Mouse (Mus musculus) neural tube, embryonic 13.5 days (tissue): ENCODE data around the gene Icos. TPM values are rescaled to one million over a fixed set of nuclear protein-coding genes. Genes with fewer than 3 reads are reported as not detected.

ENCODE experiments used
- ATAC-seq: fragments of 200-750 bp; cut with Nextera tagmentation; 2 replicates; pipeline ENCODE4 v1.8.0; 2017; ENCODE audit warnings: low read depth, mild to moderate bottlenecking, moderate TSS enrichment, moderate library complexity
- H3K27ac ChIP-seq: fragments of 300-500 bp; sonication (generic); replicated peaks from 2 replicates; pipeline ENCODE4 v1.5.1; 2015; ENCODE audit warnings: moderate library complexity, mild to moderate bottlenecking, inconsistent platforms
- H3K27me3 ChIP-seq: fragments of 300-500 bp; sonication (generic); 2 replicates; pipeline ENCODE4 v1.6.1; 2015; ENCODE audit warnings: mild to moderate bottlenecking, inconsistent platforms
- H3K36me3 ChIP-seq: fragments of 300-500 bp; sonication (generic); 2 replicates; pipeline ENCODE4 v1.6.1; 2015; ENCODE audit warnings: mild to moderate bottlenecking, inconsistent platforms
- H3K4me1 ChIP-seq: fragments of 300-500 bp; sonication (generic); replicated peaks from 2 replicates; pipeline ENCODE4 v1.6.1; 2015; ENCODE audit warnings: inconsistent platforms
- H3K4me2 ChIP-seq: fragments of 300-500 bp; sonication (generic); 2 replicates; pipeline ENCODE4 v1.6.1; 2015; ENCODE audit warnings: inconsistent platforms, mild to moderate bottlenecking, moderate library complexity
- H3K4me3 ChIP-seq: fragments of 300-500 bp; sonication (generic); 2 replicates; pipeline ENCODE4 v1.5.1; 2015; ENCODE audit warnings: mild to moderate bottlenecking, inconsistent platforms
- H3K9ac ChIP-seq: fragments of 300-500 bp; sonication (generic); 2 replicates; pipeline ENCODE4 v1.6.1; 2015; ENCODE audit warnings: moderate library complexity, mild to moderate bottlenecking, inconsistent platforms
- H3K9me3 ChIP-seq: fragments of 300-500 bp; sonication (generic); 2 replicates; pipeline ENCODE4 v1.6.1; 2016; ENCODE audit warnings: inconsistent platforms
- WGBS: fragments of 180-500 bp; shearing (Covaris S2); methylation state at CpG from one replicate; pipeline ENCODE4 v1.1.7; 2015; 5-methylcytosine and 5-hydroxymethylcytosine counted together
- polyA plus RNA-seq: library from polyadenylated mRNA; unstranded; fragments of >200 nt; fragmentation: Nextera tagmentation; extraction: Ambion mirVana; gene quantifications from 2 replicates; pipeline ENCODE4 v1.2.1, GENCODE M21; 2015

Icos gene
- polyA plus RNA-seq, 1 experiment from 2014 or later, result not detected

- Histone ChIP-seq H3K4me3 (no peak overlapping the region), H3K9me3 (no peaks in the 10 kb centered on the region), H3K9ac (no peak overlapping the region), H3K4me2 (no peak overlapping the region), H3K27ac (no peak overlapping the region), H3K27me3 (no peaks in the 10 kb centered on the region), H3K36me3 (no peaks in the 10 kb centered on the region), H3K4me1 (0 out of 2 replicates have a peak, but pooled peaks cover 5% of the 10 kb centered on the region)
- ATAC-seq, result no peak
- 90% methylated on average over 8 of the region's 8 CpGs for WGBS
Observed at GRCm38 (mm10) chr1:60945633-60946401, 31.9 kb upstream of the Icos start.

DNA sequence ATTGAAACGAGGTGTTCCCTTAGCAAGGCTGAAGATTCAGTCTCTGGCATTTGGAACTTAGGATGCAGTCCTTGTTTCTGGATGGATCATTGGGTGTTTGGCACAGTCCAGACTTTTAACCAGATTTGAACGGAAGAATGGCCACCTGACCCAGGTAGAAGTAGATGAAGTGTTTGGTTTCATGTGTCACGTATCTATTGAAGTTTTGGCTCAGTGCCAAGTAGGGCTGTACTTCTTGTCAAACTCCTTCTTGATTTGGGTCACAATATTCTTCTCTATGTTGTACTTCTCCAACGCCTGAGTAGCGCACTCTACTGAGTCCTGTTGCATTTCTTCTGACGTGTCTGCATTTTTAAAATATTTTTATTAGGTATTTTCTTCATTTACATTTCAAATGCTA, 29.6 kb upstream of the Icos start:
- ATAC-seq, result no peak

DNA sequence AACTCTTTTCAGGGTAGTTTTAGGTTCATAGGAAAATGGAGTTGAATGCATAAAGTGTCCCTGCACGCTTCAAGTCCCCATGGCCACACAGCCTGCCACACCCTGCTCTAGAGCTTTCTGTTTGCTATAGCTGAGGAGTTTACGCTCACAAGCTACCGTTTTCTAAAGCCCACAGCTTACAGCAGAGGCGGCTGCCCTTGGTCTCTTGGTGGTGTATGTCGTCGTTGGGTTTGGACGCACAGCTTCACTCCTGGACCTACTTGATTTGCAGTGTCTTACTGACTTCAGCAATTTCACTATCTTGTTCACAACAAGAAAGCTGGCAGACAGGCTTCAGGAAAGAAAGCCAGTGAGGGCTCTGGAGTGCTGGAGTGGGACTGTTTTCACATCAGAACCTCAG, 24.8 kb upstream of the Icos start:
- no peak overlapping the region for H3K27ac ChIP-seq
- H3K9ac ChIP-seq, result no peak overlapping the region
- H3K27me3 ChIP-seq, result no peaks in the 10 kb centered on the region
- no peak overlapping the region for H3K4me2 ChIP-seq
- 76% methylated on average over 7 of the region's 7 CpGs for WGBS
- no peaks in the 10 kb centered on the region for H3K36me3 ChIP-seq
- no peaks in the 10 kb centered on the region for H3K9me3 ChIP-seq
- no peaks in the 10 kb centered on the region for H3K4me1 ChIP-seq
- no peak overlapping the region for H3K4me3 ChIP-seq
- no peak for ATAC-seq

More for the DNA sequence above, 29.6 kb upstream of the Icos start:
- Histone ChIP-seq H3K9me3 (no peaks in the 10 kb centered on the region), H3K4me2 (no peak overlapping the region), H3K27ac (no peak overlapping the region), H3K4me1 (0 out of 2 replicates have a peak, but pooled peaks cover 5% of the 10 kb centered on the region), H3K27me3 (no peaks in the 10 kb centered on the region), H3K4me3 (no peak overlapping the region), H3K9ac (no peak overlapping the region), H3K36me3 (no peaks in the 10 kb centered on the region)
- 90% methylated on average over 6 of the region's 6 CpGs for WGBS

GRCm38 (mm10) chr1:60953686-60954085, 24.0 kb upstream of the Icos start:
- H3K36me3 ChIP-seq, result no peaks in the 10 kb centered on the region
- H3K4me3 ChIP-seq, result no peak overlapping the region
- no peak overlapping the region for H3K9ac ChIP-seq
- no peaks in the 10 kb centered on the region for H3K9me3 ChIP-seq
- H3K4me1 ChIP-seq, result no peaks in the 10 kb centered on the region
- H3K4me2 ChIP-seq, result no peak overlapping the region
- no peak for ATAC-seq
- H3K27me3 ChIP-seq, result no peaks in the 10 kb centered on the region
- WGBS, result 93% methylated on average over 7 of the region's 7 CpGs
- H3K27ac ChIP-seq, result no peak overlapping the region

- Histone ChIP-seq H3K27me3 (no peaks in the 10 kb centered on the region), H3K36me3 (no peaks in the 10 kb centered on the region)
Observed at GRCm38 (mm10) chr1:60954759-60955158, 23.0 kb upstream of the Icos start.

GRCm38 (mm10) chr1:60955186-60955585, 22.5 kb upstream of the Icos start:
- Histone ChIP-seq H3K36me3 (no peaks in the 10 kb centered on the region), H3K9ac (no peak overlapping the region), H3K27me3 (no peaks in the 10 kb centered on the region), H3K9me3 (no peaks in the 10 kb centered on the region), H3K27ac (no peak overlapping the region), H3K4me3 (no peak overlapping the region), H3K4me2 (no peak overlapping the region), H3K4me1 (no peaks in the 10 kb centered on the region)
- ATAC-seq, result no peak
- WGBS, result 91% methylated on average over 3 of the region's 3 CpGs

More at GRCm38 (mm10) chr1:60954759-60955158, 23.0 kb upstream of the Icos start:
- Histone ChIP-seq H3K9me3 (no peaks in the 10 kb centered on the region), H3K4me3 (no peak overlapping the region), H3K27ac (no peak overlapping the region), H3K9ac (no peak overlapping the region), H3K4me2 (no peak overlapping the region), H3K4me1 (no peaks in the 10 kb centered on the region)
- 57% methylated on average over 2 of the region's 2 CpGs for WGBS
- no peak for ATAC-seq

DNA sequence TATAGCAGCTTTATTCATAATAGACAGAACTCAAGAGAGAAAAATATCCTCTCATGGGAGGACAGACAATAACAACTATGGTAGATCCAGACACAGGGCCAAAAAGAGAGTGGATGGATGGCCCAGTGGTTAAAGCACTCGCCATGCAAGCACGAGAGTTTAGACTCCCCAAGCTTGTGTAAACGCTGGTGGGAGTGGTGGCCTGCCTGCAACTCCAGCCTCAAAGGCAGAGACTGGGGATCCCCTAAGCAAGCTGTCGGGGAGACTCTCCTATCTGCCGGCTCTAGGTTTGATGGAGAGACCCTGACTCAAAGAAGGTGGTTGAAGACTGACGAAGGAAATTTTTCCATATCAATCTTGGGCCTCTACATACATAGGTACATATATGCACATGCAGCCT, 21.5 kb upstream of the Icos start:
- no peaks in the 10 kb centered on the region for H3K4me1 ChIP-seq
- H3K36me3 ChIP-seq, result no peaks in the 10 kb centered on the region
- no peaks in the 10 kb centered on the region for H3K9me3 ChIP-seq
- no peak for ATAC-seq
- no peak overlapping the region for H3K27ac ChIP-seq
- no peaks in the 10 kb centered on the region for H3K27me3 ChIP-seq
- no peak overlapping the region for H3K9ac ChIP-seq
- H3K4me3 ChIP-seq, result no peak overlapping the region
- no peak overlapping the region for H3K4me2 ChIP-seq
- WGBS, result 89% methylated on average over 6 of the region's 6 CpGs

DNA sequence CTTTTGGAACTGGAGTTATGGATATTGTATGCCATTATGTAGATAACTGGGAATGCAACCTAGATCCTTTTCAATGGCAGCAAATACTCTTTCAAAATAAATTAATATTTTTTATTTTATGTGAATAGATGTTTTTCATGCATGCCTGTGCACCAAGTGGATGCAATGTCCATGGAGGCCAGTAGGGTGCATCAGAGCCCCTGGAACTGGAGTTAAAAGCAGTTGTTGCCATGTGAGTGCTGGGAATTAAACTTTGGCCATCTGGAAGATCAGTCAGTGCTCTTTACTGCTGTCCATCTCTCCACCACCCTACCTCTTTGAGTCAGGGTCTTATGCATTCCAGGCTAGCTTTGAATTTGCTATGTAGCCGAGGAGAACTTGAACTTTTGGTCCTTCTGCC, 19.4 kb upstream of the Icos start:
- 86% methylated on average over 1 of the region's 1 CpGs for WGBS
- no peak overlapping the region for H3K27ac ChIP-seq
- H3K9me3 ChIP-seq, result no peaks in the 10 kb centered on the region
- no peak for ATAC-seq
- H3K4me2 ChIP-seq, result no peak overlapping the region
- no peaks in the 10 kb centered on the region for H3K27me3 ChIP-seq
- H3K9ac ChIP-seq, result no peak overlapping the region
- H3K36me3 ChIP-seq, result no peaks in the 10 kb centered on the region
- no peaks in the 10 kb centered on the region for H3K4me1 ChIP-seq
- no peak overlapping the region for H3K4me3 ChIP-seq

- Histone ChIP-seq H3K4me3 (no peak overlapping the region), H3K27ac (no peak overlapping the region), H3K4me2 (no peak overlapping the region), H3K9ac (no peak overlapping the region), H3K36me3 (no peaks in the 10 kb centered on the region), H3K4me1 (no peaks in the 10 kb centered on the region), H3K27me3 (no peaks in the 10 kb centered on the region), H3K9me3 (no peaks in the 10 kb centered on the region)
- no peak for ATAC-seq
- WGBS, result 91% methylated on average over 4 of the region's 4 CpGs
Observed at GRCm38 (mm10) chr1:60959246-60959645, 18.5 kb upstream of the Icos start.

- 81% methylated on average over 11 of the region's 11 CpGs for WGBS
- Histone ChIP-seq H3K27ac (no peak overlapping the region), H3K36me3 (no peaks in the 10 kb centered on the region), H3K4me1 (no peaks in the 10 kb centered on the region), H3K27me3 (no peaks in the 10 kb centered on the region), H3K9ac (no peak overlapping the region), H3K4me2 (no peak overlapping the region), H3K4me3 (no peak overlapping the region), H3K9me3 (no peaks in the 10 kb centered on the region)
- no peak for ATAC-seq
Observed at GRCm38 (mm10) chr1:60960451-60960850, 17.3 kb upstream of the Icos start.

- Histone ChIP-seq H3K4me2 (no peak overlapping the region), H3K4me1 (no peaks in the 10 kb centered on the region), H3K27ac (no peak overlapping the region), H3K4me3 (no peak overlapping the region), H3K9ac (no peak overlapping the region), H3K27me3 (no peaks in the 10 kb centered on the region), H3K36me3 (no peaks in the 10 kb centered on the region), H3K9me3 (no peaks in the 10 kb centered on the region)
- WGBS, result 29% methylated on average over 4 of the region's 4 CpGs
- no peak for ATAC-seq
Observed at GRCm38 (mm10) chr1:60961080-60961479, 16.6 kb upstream of the Icos start.

GRCm38 (mm10) chr1:60962095-60962494, 15.6 kb upstream of the Icos start:
- no peak overlapping the region for H3K27ac ChIP-seq
- H3K27me3 ChIP-seq, result no peaks in the 10 kb centered on the region
- no peak overlapping the region for H3K9ac ChIP-seq
- no peak overlapping the region for H3K4me3 ChIP-seq
- ATAC-seq, result no peak
- no peaks in the 10 kb centered on the region for H3K4me1 ChIP-seq
- 89% methylated on average over 4 of the region's 4 CpGs for WGBS
- no peaks in the 10 kb centered on the region for H3K36me3 ChIP-seq
- no peaks in the 10 kb centered on the region for H3K9me3 ChIP-seq
- H3K4me2 ChIP-seq, result no peak overlapping the region

GRCm38 (mm10) chr1:60967521-60967920, 10.2 kb upstream of the Icos start:
- Histone ChIP-seq H3K4me1 (no peaks in the 10 kb centered on the region), H3K27ac (no peak overlapping the region), H3K4me3 (no peak overlapping the region), H3K4me2 (no peak overlapping the region), H3K36me3 (no peaks in the 10 kb centered on the region), H3K27me3 (no peaks in the 10 kb centered on the region), H3K9ac (no peak overlapping the region), H3K9me3 (no peaks in the 10 kb centered on the region)
- 62% methylated on average over 2 of the region's 2 CpGs for WGBS
- no peak for ATAC-seq
